Comparison of ENCODE assay signal across 27 mouse cellular contexts in genomic region chr15:97927821-97928220, GRCm38 (mm10). TPM values are rescaled to one million over a fixed set of nuclear protein-coding genes. Genes with fewer than 3 reads are reported as not detected.
DNase-seq lines count a peak whose midpoint lies in the region; ATAC-seq and TF ChIP-seq lines count a peak whose summit lies in the region.
"Had no signal": no experiment of that assay in that cellular context is flagged by ENCODE, and none has a peak within 500 bp of the region (broad histone marks: within the 10 kb centered on the region; RNA-seq: fewer than 3 reads in every experiment).

No protein-coding gene starts in this region.

- no peaks in the 10 kb centered on the region for H3K27me3 ChIP-seq in kidney, adult 2 months (replicated peaks; ENCODE audit: control insufficient read depth, insufficient read depth, low read length)
- H3K27me3 ChIP-seq in lung, postnatal 0 days (replicated peaks; ENCODE audit: insufficient read depth, low read length), result no peaks in the 10 kb centered on the region
- peaks cover 35% of the 10 kb centered on the region for H3K27me3 ChIP-seq in megakaryocyte, embryonic 14.5 days (replicated peaks)
- H3K27me3 ChIP-seq: forebrain, embryonic 13.5 days; hindbrain, embryonic 12.5 days; limb, embryonic 15.5 days; liver, embryonic 13.5 days; midbrain, embryonic 12.5 days; neural tube, embryonic 12.5 days had no signal

- H3K9ac ChIP-seq in lung, postnatal 0 days (replicated peaks; ENCODE audit: low read depth), result no peak overlapping the region
- H3K9ac ChIP-seq: forebrain, embryonic 13.5 days; hindbrain, embryonic 12.5 days; limb, embryonic 15.5 days; liver, embryonic 13.5 days; midbrain, embryonic 12.5 days; neural tube, embryonic 12.5 days had no signal

- peaks cover 17% of the 10 kb centered on the region for H3K4me1 ChIP-seq in kidney, adult 2 months (ENCODE audit: control insufficient read depth, insufficient read depth, low read length)
- no peaks in the 10 kb centered on the region for H3K4me1 ChIP-seq in lung, postnatal 0 days (ENCODE audit: insufficient read depth, low read depth, low read length)
- peaks cover 16% of the 10 kb centered on the region for H3K4me1 ChIP-seq in megakaryocyte, embryonic 14.5 days
- H3K4me1 ChIP-seq: forebrain, embryonic 13.5 days; hindbrain, embryonic 12.5 days; limb, embryonic 15.5 days; liver, embryonic 13.5 days; midbrain, embryonic 12.5 days; neural tube, embryonic 12.5 days had no signal

- peak overlapping the region; percentile 82 for H3K27ac ChIP-seq in kidney, adult 2 months (ENCODE audit: insufficient read depth, low read depth, low read length)
- H3K27ac ChIP-seq in lung, postnatal 0 days (ENCODE audit: low read length), result no peak overlapping the region
- H3K27ac ChIP-seq: forebrain, embryonic 13.5 days; heart, adult 2 months; hindbrain, embryonic 12.5 days; limb, embryonic 10.5 days; limb, embryonic 15.5 days; liver, embryonic 13.5 days; midbrain, embryonic 12.5 days; neural tube, embryonic 12.5 days had no signal

- no peaks in the 10 kb centered on the region for H3K9me3 ChIP-seq in lung, postnatal 0 days (ENCODE audit: low read length)
- 0 out of 2 replicates have a peak, but pooled peaks cover 7% of the 10 kb centered on the region for H3K9me3 ChIP-seq in megakaryocyte, embryonic 14.5 days
- H3K9me3 ChIP-seq: forebrain, embryonic 13.5 days; hindbrain, embryonic 12.5 days; limb, embryonic 10.5 days; limb, embryonic 15.5 days; liver, embryonic 13.5 days; midbrain, embryonic 12.5 days; neural tube, embryonic 12.5 days had no signal

- peak; percentile 14 for DNase-seq in kidney, adult 2 months
- no peak for DNase-seq in kidney, adult 8-10 months
- DNase-seq in lung, postnatal 0 days (ENCODE audit: low spot score), result peak; percentile 6
- no peak for DNase-seq in lung, postnatal 14 days
- no peak for DNase-seq in left cerebral cortex, adult 8-10 months (ENCODE audit: low spot score in 2 of 2)
- no peak for DNase-seq in urinary bladder, adult 2 months (ENCODE audit: low spot score)
- DNase-seq: adrenal gland, postnatal 25 days; cerebellum, adult 18-20 months; cerebellum, postnatal 10 days; gastrocnemius, postnatal 25 days; heart, adult 2 months; layer of hippocampus, postnatal 36 days; liver, embryonic 13.5 days; lung, adult 18-20 months; lung, postnatal 10 days; right cerebral cortex, postnatal 4 days; thymus, adult 2 months; thymus, postnatal 36 days had no signal

- H3K4me3 ChIP-seq in kidney, adult 2 months (ENCODE audit: insufficient read depth, low read depth, low read length), result no peak overlapping the region
- no peak overlapping the region for H3K4me3 ChIP-seq in lung, postnatal 0 days (ENCODE audit: low read depth, low read length)
- H3K4me3 ChIP-seq in megakaryocyte, embryonic 14.5 days (replicated peaks), result peak overlapping the region; percentile 12
- H3K4me3 ChIP-seq: forebrain, embryonic 13.5 days; heart, adult 2 months; hindbrain, embryonic 12.5 days; limb, embryonic 10.5 days; limb, embryonic 15.5 days; liver, embryonic 13.5 days; midbrain, embryonic 12.5 days; myocyte; neural tube, embryonic 12.5 days had no signal

- ATAC-seq in lung, postnatal 0 days, result no peak
- ATAC-seq: CD4-positive, CD25-positive, alpha-beta regulatory T cell, adult 4 months; forebrain, embryonic 13.5 days had no signal

- TF ChIP-seq POLR2A in kidney, adult 2 months (IDR thresholded peaks at IDR 0.05; ENCODE audit: low read depth, low read length), result no peak

- no peak for TF ChIP-seq EP300 in lung, postnatal 0 days (IDR thresholded peaks at IDR 0.05)

- no peak for TF ChIP-seq CTCF in kidney, adult 2 months (conservative IDR thresholded peaks at IDR 0.05; ENCODE audit: insufficient read depth, insufficient read length, low read depth, low read length)
- no peak for TF ChIP-seq CTCF in lung, postnatal 0 days (IDR thresholded peaks at IDR 0.05)

- 43% methylated on average over 6 of the region's 6 CpGs for WGBS in kidney, adult 2 months
- 47% methylated on average over 6 of the region's 6 CpGs for WGBS in lung, postnatal 0 days

- H3K4me2 ChIP-seq in lung, postnatal 0 days (replicated peaks; ENCODE audit: low read depth, low read length), result no peak overlapping the region
- H3K4me2 ChIP-seq: forebrain, embryonic 13.5 days; hindbrain, embryonic 12.5 days; limb, embryonic 15.5 days; liver, embryonic 13.5 days; midbrain, embryonic 12.5 days; neural tube, embryonic 12.5 days had no signal

- H3K36me3 ChIP-seq in kidney, adult 2 months (ENCODE audit: control insufficient read depth, insufficient read depth, low read length), result no peaks in the 10 kb centered on the region
- no peaks in the 10 kb centered on the region for H3K36me3 ChIP-seq in lung, postnatal 0 days (ENCODE audit: insufficient read depth, low read length)
- H3K36me3 ChIP-seq in megakaryocyte, embryonic 14.5 days (replicated peaks; ENCODE audit: low read length), result no peaks in the 10 kb centered on the region
- H3K36me3 ChIP-seq: hindbrain, embryonic 12.5 days; limb, embryonic 10.5 days; limb, embryonic 15.5 days; liver, embryonic 13.5 days; midbrain, embryonic 12.5 days; neural tube, embryonic 12.5 days had no signal

RNA-seq across cellular contexts. Expression of gene Vdr, which starts 17.4 kb away (rescaled TPM):
- 96.6 and 114 TPM in 2 replicates for polyA plus RNA-seq in kidney, adult 2 months (2012; rRNA removed)
- polyA plus RNA-seq in lung, postnatal 0 days (2015; fragmentation: Nextera tagmentation; extraction: Ambion mirVana), result 2.6 TPM in 2 replicates
- 0.20 and 2.6 TPM in 2 replicates for polyA plus RNA-seq in megakaryocyte, embryonic 14.5 days (2012; ENCODE audit: insufficient read depth, low replicate concordance)
- 1 to 10 TPM in 1 of 4 experiments, under 1 TPM in 3; 0.36 to 1.4 (median 0.64) TPM for total RNA-seq in left cerebral cortex, adult 8-10 months (2022)
- polyA plus RNA-seq in urinary bladder, adult 2 months (2012; rRNA removed), result 1.3 and 1.6 TPM in 2 replicates
- polyA plus RNA-seq: forebrain, embryonic 13.5 days had no signal

RNA-seq across cellular contexts. Expression of gene Tmem106c, which starts 36.2 kb away (rescaled TPM):
- 69.4 and 74.9 TPM in 2 replicates for polyA plus RNA-seq in kidney, adult 2 months (2012; rRNA removed)
- 30.3 and 36.7 TPM in 2 replicates for polyA plus RNA-seq in lung, postnatal 0 days (2015; fragmentation: Nextera tagmentation; extraction: Ambion mirVana)
- polyA plus RNA-seq in megakaryocyte, embryonic 14.5 days (2012; ENCODE audit: insufficient read depth, low replicate concordance), result 6.8 and 24.2 TPM in 2 replicates
- total RNA-seq in left cerebral cortex, adult 8-10 months (2022), result 10 to 100 TPM; 32.2 to 37.7 (median 34.1) TPM
- polyA plus RNA-seq in urinary bladder, adult 2 months (2012; rRNA removed), result 65.7 and 80.9 TPM in 2 replicates

Comparison
In these comparisons a context has a peak if more than half of its experiments do, and no peak if none do; other contexts are left out.
1. DNase-seq: peak in kidney, adult 2 months (single experiment) and lung, postnatal 0 days (single experiment); none in kidney, adult 8-10 months (0 of 2), lung, postnatal 14 days (single experiment), left cerebral cortex, adult 8-10 months (0 of 2) and urinary bladder, adult 2 months (single experiment).
2. RNA of gene Vdr, which starts 17.4 kb away (polyA plus RNA-seq): 96.6 to 114 TPM in kidney, adult 2 months; 2.6 TPM in lung, postnatal 0 days, 1.3 to 1.6 TPM in urinary bladder, adult 2 months and 0.20 to 2.6 TPM in megakaryocyte, embryonic 14.5 days; every median in the first group is over 10 times any median in the second.